In genomic region chr6:134829786-134830700, GRCm38 (mm10) we compare ENCODE assay signal across 8 mouse cellular contexts. TPM values are rescaled to one million over a fixed set of nuclear protein-coding genes. Genes with fewer than 3 reads are reported as not detected.
A peak's percentile ranks its signal among the peaks of the same experiment; 100 is the strongest.
DNase-seq lines count a peak whose midpoint lies in the region; ATAC-seq and TF ChIP-seq lines count a peak whose summit lies in the region.

Gene Crebl2, plus strand, starts transcription at chr6:134830154.

- peak; percentile 40; the same call in 1 of the 2 replicates for TF ChIP-seq POLR2A in bone marrow, adult 2 months (IDR thresholded peaks at IDR 0.05; ENCODE audit: borderline replicate concordance, control insufficient read depth, low read depth, low read length)
- 0 out of 2 replicates have a peak, but pooled peaks have one; percentile 32 for TF ChIP-seq POLR2A in limb, embryonic 14.5 days (IDR thresholded peaks at IDR 0.05; ENCODE audit: borderline replicate concordance, extremely low read depth, insufficient read depth, insufficient read length)

- DNase-seq in 416B (ENCODE audit: low read depth): peak; percentile 99
- DNase-seq in heart, adult 8-10 months (ENCODE audit: low spot score): peak; percentile 99
- DNase-seq in kidney, adult 9 months: peak; percentile 100
- DNase-seq in limb, embryonic 14.5 days (ENCODE audit: low spot score): peak; percentile 100
- DNase-seq in midbrain, postnatal 0 days (ENCODE audit: low spot score): peak; percentile 100
- DNase-seq in spleen, postnatal 14 days (ENCODE audit: low spot score in 2 of 2): peak; percentile 98

- H3K4me3 ChIP-seq in bone marrow, adult 2 months (replicated peaks; ENCODE audit: control insufficient read depth, low read depth, low read length): peak within 1 kb of the TSS; percentile 92
- H3K4me3 ChIP-seq in embryonic facial prominence, embryonic 15.5 days (replicated peaks): peak within 1 kb of the TSS; percentile 76
- peak within 1 kb of the TSS; percentile 72 for H3K4me3 ChIP-seq in limb, embryonic 14.5 days (replicated peaks; ENCODE audit: low read length)
- H3K4me3 ChIP-seq in midbrain, postnatal 0 days (ENCODE audit: low read depth, low read length): peak within 1 kb of the TSS; percentile 77

- peak; percentile 97 for ATAC-seq in embryonic facial prominence, embryonic 15.5 days (ENCODE audit: insufficient number of reproducible peaks, low FRiP score, low TSS enrichment, low read depth)
- peak; percentile 97 for ATAC-seq in limb, embryonic 14.5 days (ENCODE audit: low FRiP score, low read depth)
- ATAC-seq in midbrain, postnatal 0 days (ENCODE audit: low FRiP score): peak; percentile 97

- no peak for TF ChIP-seq CTCF in bone marrow, adult 2 months (IDR thresholded peaks at IDR 0.05; ENCODE audit: control insufficient read depth, insufficient read depth, low read length)
- TF ChIP-seq CTCF in midbrain, postnatal 0 days (IDR thresholded peaks at IDR 0.05): peak; percentile 38; the same call in 1 of the 2 replicates

- H3K9ac ChIP-seq in embryonic facial prominence, embryonic 15.5 days: peak within 1 kb of the TSS; percentile 54
- peak within 1 kb of the TSS; percentile 67 for H3K9ac ChIP-seq in limb, embryonic 14.5 days (ENCODE audit: low read depth, low read length, severe bottlenecking)
- peak within 1 kb of the TSS; percentile 86 for H3K9ac ChIP-seq in midbrain, postnatal 0 days (replicated peaks; ENCODE audit: low read length, poor library complexity, severe bottlenecking)

- no peaks in the 10 kb centered on the region for H3K9me3 ChIP-seq in embryonic facial prominence, embryonic 15.5 days (replicated peaks)
- no peaks in the 10 kb centered on the region for H3K9me3 ChIP-seq in limb, embryonic 14.5 days (ENCODE audit: control insufficient read depth, low read length)
- H3K9me3 ChIP-seq in midbrain, postnatal 0 days (ENCODE audit: low read length): no peaks in the 10 kb centered on the region

- under 1% methylated on average over 58 of the region's 58 CpGs for WGBS in bone marrow, adult 2 months
- WGBS in embryonic facial prominence, embryonic 15.5 days: under 1% methylated on average over 56 of the region's 58 CpGs
- 1% methylated on average over 51 of the region's 58 CpGs for WGBS in limb, embryonic 14.5 days
- WGBS in midbrain, postnatal 0 days: under 1% methylated on average over 45 of the region's 58 CpGs

- peak within 1 kb of the TSS; percentile 78 for H3K4me2 ChIP-seq in embryonic facial prominence, embryonic 15.5 days (replicated peaks)
- H3K4me2 ChIP-seq in limb, embryonic 14.5 days (replicated peaks; ENCODE audit: low read depth, low read length, severe bottlenecking): peak within 1 kb of the TSS; percentile 77
- peak within 1 kb of the TSS; percentile 79 for H3K4me2 ChIP-seq in midbrain, postnatal 0 days (ENCODE audit: low read depth, low read length, poor library complexity, severe bottlenecking)

- H3K36me3 ChIP-seq in embryonic facial prominence, embryonic 15.5 days: no peaks in the 10 kb centered on the region
- no peaks in the 10 kb centered on the region for H3K36me3 ChIP-seq in limb, embryonic 14.5 days (ENCODE audit: control insufficient read depth, insufficient read depth, low read length)
- no peaks in the 10 kb centered on the region for H3K36me3 ChIP-seq in midbrain, postnatal 0 days (ENCODE audit: insufficient read depth, low read length)

- no peaks in the 10 kb centered on the region for H3K27me3 ChIP-seq in embryonic facial prominence, embryonic 15.5 days
- H3K27me3 ChIP-seq in limb, embryonic 14.5 days (ENCODE audit: control insufficient read depth, insufficient read depth, low read length): no peaks in the 10 kb centered on the region
- H3K27me3 ChIP-seq in midbrain, postnatal 0 days (ENCODE audit: insufficient read depth, low read length): no peaks in the 10 kb centered on the region

- peaks cover 4% of the 10 kb centered on the region; the same call in 1 of the 2 replicates for H3K4me1 ChIP-seq in bone marrow, adult 2 months (ENCODE audit: control insufficient read depth, insufficient read depth, low read length)
- peaks cover 12% of the 10 kb centered on the region for H3K4me1 ChIP-seq in embryonic facial prominence, embryonic 15.5 days
- H3K4me1 ChIP-seq in limb, embryonic 14.5 days (ENCODE audit: control insufficient read depth, insufficient read depth, low read length): peaks cover 7% of the 10 kb centered on the region; the same call in 1 of the 2 replicates
- H3K4me1 ChIP-seq in midbrain, postnatal 0 days (ENCODE audit: insufficient read depth, low read length): no peaks in the 10 kb centered on the region

- peak within 1 kb of the TSS; percentile 99 for H3K27ac ChIP-seq in bone marrow, adult 2 months (ENCODE audit: control insufficient read depth, insufficient read depth, low read depth, low read length, poor library complexity)
- H3K27ac ChIP-seq in embryonic facial prominence, embryonic 15.5 days (replicated peaks): peak within 1 kb of the TSS; percentile 96
- H3K27ac ChIP-seq in limb, embryonic 14.5 days (replicated peaks; ENCODE audit: low read depth, low read length): peak within 1 kb of the TSS; percentile 85
- peak within 1 kb of the TSS; percentile 90 for H3K27ac ChIP-seq in midbrain, postnatal 0 days (ENCODE audit: low read depth, low read length)

RNA-seq across cellular contexts. Expression of gene Crebl2, which starts in this region (rescaled TPM):
- polyA plus RNA-seq in bone marrow, adult 2 months (2011; ENCODE audit: insufficient read depth, insufficient read length, low replicate concordance, missing spikeins): 4.2 and 8.3 TPM in 2 replicates
- polyA plus RNA-seq in embryonic facial prominence, embryonic 15.5 days (2015; fragmentation: Nextera tagmentation; extraction: Ambion mirVana): 3.4 TPM in 2 replicates
- 10 to 100 TPM; 14.6 to 20.1 (median 17.0) TPM for total RNA-seq in heart, adult 8-10 months (2022)
- polyA plus RNA-seq in limb, embryonic 14.5 days (2012; rRNA removed): 7.5 and 8.1 TPM in 2 replicates
- 2.1 and 3.0 TPM in 2 replicates for polyA plus RNA-seq in limb, embryonic 14.5 days (2014; fragmentation: Nextera tagmentation; extraction: Ambion mirVana)
- total RNA-seq in midbrain, postnatal 0 days (2014; rRNA removed): 7.0 and 10.0 TPM in 2 replicates
- polyA plus RNA-seq in midbrain, postnatal 0 days (2015; fragmentation: Nextera tagmentation; extraction: Ambion mirVana): 2.6 and 3.5 TPM in 2 replicates

Comparison
In these comparisons a context has a peak if more than half of its experiments do, and no peak if none do; other contexts are left out.
1. Peak in every context shown above with its lines: DNase-seq, ATAC-seq, H3K4me3 ChIP-seq and H3K27ac ChIP-seq.